Mouse (Mus musculus): ENCODE measurements around the gene Prop1. TPM values are rescaled to one million over a fixed set of nuclear protein-coding genes. Genes with fewer than 3 reads are reported as not detected.

The Prop1 gene
- polyA plus RNA-seq (2015; fragmentation: Nextera tagmentation; extraction: Ambion mirVana): not detected in 2 replicates

- no peaks in the 10 kb centered on the region for H3K9me3 ChIP-seq (replicated peaks)
- 58% methylated on average over 5 of the region's 6 CpGs for WGBS (ENCODE audit: insufficient replicate concordance)
Measured at GRCm38 (mm10) chr11:50953665-50954064, at the start of gene Prop1. Gene Prop1, minus strand, starts transcription at chr11:50953765.

GRCm38 (mm10) chr11:51003296-51003695 is 49.7 kb upstream of the Prop1 start, which contains the start of gene Olfr51:
Gene Olfr51, plus strand, starts transcription at chr11:51003596.
- no peaks in the 10 kb centered on the region for H3K27me3 ChIP-seq
- whole genome bisulfite sequencing (ENCODE audit: insufficient replicate concordance): 53% methylated on average over 5 of the region's 5 CpGs
- no peak for ATAC-seq (ENCODE audit: insufficient read depth)
- H3K4me1 ChIP-seq (replicated peaks): no peaks in the 10 kb centered on the region
- no peak within 1 kb of the TSS for H3K9ac ChIP-seq
- no peaks in the 10 kb centered on the region for H3K9me3 ChIP-seq (replicated peaks)
- no peak within 1 kb of the TSS for H3K27ac ChIP-seq (replicated peaks)
- no peak within 1 kb of the TSS for H3K4me3 ChIP-seq (replicated peaks)
- H3K36me3 ChIP-seq (replicated peaks): no peaks in the 10 kb centered on the region
- H3K4me2 ChIP-seq: no peak within 1 kb of the TSS

More at GRCm38 (mm10) chr11:50953665-50954064, at the start of gene Prop1:
- H3K4me2 ChIP-seq: no peak within 1 kb of the TSS
- no peak within 1 kb of the TSS for H3K4me3 ChIP-seq (replicated peaks)
- H3K9ac ChIP-seq: no peak within 1 kb of the TSS
- H3K36me3 ChIP-seq (replicated peaks): no peaks in the 10 kb centered on the region
- no peaks in the 10 kb centered on the region for H3K27me3 ChIP-seq
- H3K4me1 ChIP-seq (replicated peaks): no peaks in the 10 kb centered on the region
- ATAC-seq (ENCODE audit: insufficient read depth): no peak
- H3K27ac ChIP-seq (replicated peaks): no peak within 1 kb of the TSS

GRCm38 (mm10) chr11:50981667-50982066 is 28.1 kb upstream of the Prop1 start, which contains the start of gene Olfr1377:
Gene Olfr1377, plus strand, starts transcription at chr11:50981967.
- Histone ChIP-seq H3K27me3 (no peaks in the 10 kb centered on the region), H3K9ac (no peak within 1 kb of the TSS), H3K4me1 (replicated peaks) (no peaks in the 10 kb centered on the region), H3K36me3 (replicated peaks) (no peaks in the 10 kb centered on the region), H3K4me3 (replicated peaks) (no peak within 1 kb of the TSS), H3K27ac (replicated peaks) (no peak within 1 kb of the TSS), H3K4me2 (no peak within 1 kb of the TSS), H3K9me3 (replicated peaks) (no peaks in the 10 kb centered on the region)
- no peak for ATAC-seq (ENCODE audit: insufficient read depth)
- WGBS (ENCODE audit: insufficient replicate concordance): 42% methylated on average over 5 of the region's 5 CpGs

- 64% methylated on average over 4 of the region's 4 CpGs for WGBS (ENCODE audit: insufficient replicate concordance)
- Histone ChIP-seq H3K4me1 (replicated peaks) (no peaks in the 10 kb centered on the region), H3K4me3 (replicated peaks) (no peak overlapping the region), H3K4me2 (no peak overlapping the region), H3K9me3 (replicated peaks) (no peaks in the 10 kb centered on the region), H3K36me3 (replicated peaks) (no peaks in the 10 kb centered on the region), H3K27me3 (no peaks in the 10 kb centered on the region), H3K27ac (replicated peaks) (no peak overlapping the region), H3K9ac (no peak overlapping the region)
- no peak for ATAC-seq (ENCODE audit: insufficient read depth)
Measured at GRCm38 (mm10) chr11:50977216-50977615, 23.7 kb upstream of the Prop1 start.

- no peak for ATAC-seq (ENCODE audit: insufficient read depth)
- no peaks in the 10 kb centered on the region for H3K36me3 ChIP-seq (replicated peaks)
- no peaks in the 10 kb centered on the region for H3K27me3 ChIP-seq
- no peak within 1 kb of the TSS for H3K9ac ChIP-seq
- H3K4me2 ChIP-seq: no peak within 1 kb of the TSS
- no peak within 1 kb of the TSS for H3K27ac ChIP-seq (replicated peaks)
- no peaks in the 10 kb centered on the region for H3K9me3 ChIP-seq (replicated peaks)
- H3K4me1 ChIP-seq (replicated peaks): no peaks in the 10 kb centered on the region
- H3K4me3 ChIP-seq (replicated peaks): no peak within 1 kb of the TSS
- WGBS (ENCODE audit: insufficient replicate concordance): 71% methylated on average over 11 of the region's 11 CpGs
Measured at GRCm38 (mm10) chr11:50966230-50966629, 12.7 kb upstream of the Prop1 start, which contains the start of gene Olfr1378. Gene Olfr1378, plus strand, starts transcription at chr11:50966530.

GRCm38 (mm10) chr11:50964886-50965285 is 11.3 kb upstream of the Prop1 start:
- no peak for ATAC-seq (ENCODE audit: insufficient read depth)
- Histone ChIP-seq H3K9ac (no peak overlapping the region), H3K9me3 (replicated peaks) (no peaks in the 10 kb centered on the region), H3K4me2 (no peak overlapping the region), H3K36me3 (replicated peaks) (no peaks in the 10 kb centered on the region), H3K27ac (replicated peaks) (no peak overlapping the region), H3K27me3 (no peaks in the 10 kb centered on the region), H3K4me3 (replicated peaks) (no peak overlapping the region), H3K4me1 (replicated peaks) (no peaks in the 10 kb centered on the region)
- 20% methylated on average over 2 of the region's 2 CpGs for WGBS (ENCODE audit: insufficient replicate concordance)

- Histone ChIP-seq H3K27ac (replicated peaks) (no peak overlapping the region), H3K4me3 (replicated peaks) (no peak overlapping the region), H3K9me3 (replicated peaks) (no peaks in the 10 kb centered on the region), H3K4me2 (no peak overlapping the region), H3K9ac (no peak overlapping the region), H3K4me1 (replicated peaks) (no peaks in the 10 kb centered on the region), H3K27me3 (no peaks in the 10 kb centered on the region), H3K36me3 (replicated peaks) (no peaks in the 10 kb centered on the region)
- no peak for ATAC-seq (ENCODE audit: insufficient read depth)
- WGBS (ENCODE audit: insufficient replicate concordance): 60% methylated on average over 14 of the region's 14 CpGs
Measured at GRCm38 (mm10) chr11:50952290-50952689, 1.3 kb downstream of the Prop1 start.

- 65% methylated on average over 14 of the region's 14 CpGs for WGBS (ENCODE audit: insufficient replicate concordance)
- Histone ChIP-seq H3K9me3 (replicated peaks) (no peaks in the 10 kb centered on the region), H3K4me2 (no peak within 1 kb of the TSS), H3K27me3 (no peaks in the 10 kb centered on the region), H3K27ac (replicated peaks) (no peak within 1 kb of the TSS), H3K4me1 (replicated peaks) (no peaks in the 10 kb centered on the region), H3K4me3 (replicated peaks) (no peak within 1 kb of the TSS), H3K9ac (no peak within 1 kb of the TSS), H3K36me3 (replicated peaks) (no peaks in the 10 kb centered on the region)
- no peak for ATAC-seq (ENCODE audit: insufficient read depth)
Measured at GRCm38 (mm10) chr11:50943506-50943905, 10.1 kb downstream of the Prop1 start, which contains the start of gene 4933414I15Rik. Gene 4933414I15Rik, minus strand, starts transcription at chr11:50943765.

GRCm38 (mm10) chr11:50942386-50942785 is 11.2 kb downstream of the Prop1 start:
- H3K4me1 ChIP-seq (replicated peaks): no peaks in the 10 kb centered on the region
- H3K9ac ChIP-seq: no peak overlapping the region
- no peaks in the 10 kb centered on the region for H3K27me3 ChIP-seq
- no peak overlapping the region for H3K4me3 ChIP-seq (replicated peaks)
- no peaks in the 10 kb centered on the region for H3K36me3 ChIP-seq (replicated peaks)
- H3K9me3 ChIP-seq (replicated peaks): no peaks in the 10 kb centered on the region
- H3K27ac ChIP-seq (replicated peaks): no peak overlapping the region
- WGBS (ENCODE audit: insufficient replicate concordance): 51% methylated on average over 12 of the region's 12 CpGs
- ATAC-seq (ENCODE audit: insufficient read depth): no peak
- no peak overlapping the region for H3K4me2 ChIP-seq

GRCm38 (mm10) chr11:50939621-50940366 is 13.8 kb downstream of the Prop1 start:
- H3K9me3 ChIP-seq (replicated peaks): no peaks in the 10 kb centered on the region
- no peak overlapping the region for H3K9ac ChIP-seq
- H3K36me3 ChIP-seq (replicated peaks): no peaks in the 10 kb centered on the region
- H3K4me3 ChIP-seq (replicated peaks): no peak overlapping the region
- no peak overlapping the region for H3K4me2 ChIP-seq
- H3K27me3 ChIP-seq: no peaks in the 10 kb centered on the region
- H3K27ac ChIP-seq (replicated peaks): no peak overlapping the region
- WGBS (ENCODE audit: insufficient replicate concordance): 28% methylated on average over 14 of the region's 14 CpGs
- no peaks in the 10 kb centered on the region for H3K4me1 ChIP-seq (replicated peaks)
- no peak for ATAC-seq (ENCODE audit: insufficient read depth)

GRCm38 (mm10) chr11:50938435-50938834 is 15.1 kb downstream of the Prop1 start:
- H3K9me3 ChIP-seq (replicated peaks): no peaks in the 10 kb centered on the region
- no peak for ATAC-seq (ENCODE audit: insufficient read depth)
- H3K36me3 ChIP-seq (replicated peaks): no peaks in the 10 kb centered on the region
- no peaks in the 10 kb centered on the region for H3K27me3 ChIP-seq
- no peak overlapping the region for H3K27ac ChIP-seq (replicated peaks)
- H3K9ac ChIP-seq: no peak overlapping the region
- no peaks in the 10 kb centered on the region for H3K4me1 ChIP-seq (replicated peaks)
- WGBS (ENCODE audit: insufficient replicate concordance): 49% methylated on average over 8 of the region's 8 CpGs
- no peak overlapping the region for H3K4me2 ChIP-seq
- no peak overlapping the region for H3K4me3 ChIP-seq (replicated peaks)
